Mouse (Mus musculus): Measurements from ENCODE around the gene Cpsf7. TPM values are rescaled to one million over a fixed set of nuclear protein-coding genes. Genes with fewer than 3 reads are reported as not detected.

The Cpsf7 gene
- total RNA-seq (2014; fragmentation: Nextera tagmentation) (98.2 and 112 TPM in 2 replicates), total RNA-seq (2017) (36.3 and 39.4 TPM in 2 replicates)

- peak; percentile 82 for ATAC-seq (replicated peaks; ENCODE audit: low FRiP score, low TSS enrichment, poor library complexity, severe bottlenecking)
Measured at GRCm38 (mm10) chr19:10525106-10525901, at the start of gene Cpsf7. TSS of gene Cpsf7 (plus strand) at chr19:10525266.

DNA sequence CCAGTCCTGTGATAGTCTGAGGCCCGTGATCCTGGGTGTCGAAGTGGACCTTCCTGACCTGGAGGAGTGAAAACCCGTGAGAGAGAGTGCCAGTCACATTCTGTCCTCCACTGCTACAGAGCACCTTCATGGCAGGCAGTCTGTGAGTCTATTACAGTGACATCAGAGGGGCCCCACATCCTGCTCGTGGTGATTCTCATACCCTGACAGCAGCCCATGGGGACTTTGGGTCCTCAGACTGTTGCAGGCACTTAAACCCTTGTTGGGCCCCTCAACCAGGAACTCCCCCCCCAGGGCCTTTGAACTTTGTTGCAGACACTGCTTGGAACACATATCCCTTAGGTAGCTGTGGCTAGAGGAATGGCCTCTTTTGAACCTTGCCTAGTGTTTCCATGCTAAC is 45.5 kb upstream of the Cpsf7 start:
- ATAC-seq (replicated peaks; ENCODE audit: low FRiP score, low TSS enrichment, poor library complexity, severe bottlenecking): no peak

DNA sequence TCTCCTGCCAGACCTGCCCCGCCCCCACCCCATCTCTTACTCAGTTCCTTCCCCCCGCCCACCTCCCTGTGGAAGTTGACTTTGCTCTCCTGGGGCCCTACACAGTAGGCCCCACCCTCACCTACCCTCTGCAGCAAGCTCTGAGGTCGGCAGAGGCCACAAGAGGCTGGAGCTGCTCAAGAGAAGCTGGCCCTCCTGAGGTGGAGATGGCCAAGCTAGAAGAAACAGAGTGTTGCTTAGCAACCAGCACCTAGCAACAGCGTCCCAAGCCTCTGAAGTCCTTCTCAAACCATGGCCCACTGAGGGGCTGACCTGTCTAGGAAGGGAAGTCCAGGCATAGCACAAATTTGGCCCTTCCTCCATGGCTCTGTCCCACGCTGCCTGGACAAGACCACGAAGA is 42.4 kb upstream of the Cpsf7 start, which contains the start of gene Ppp1r32:
Gene Ppp1r32, minus strand, starts transcription at position 226 of the 400 bp plus-strand sequence.
- no peak for ATAC-seq (replicated peaks; ENCODE audit: low FRiP score, low TSS enrichment, poor library complexity, severe bottlenecking)

DNA sequence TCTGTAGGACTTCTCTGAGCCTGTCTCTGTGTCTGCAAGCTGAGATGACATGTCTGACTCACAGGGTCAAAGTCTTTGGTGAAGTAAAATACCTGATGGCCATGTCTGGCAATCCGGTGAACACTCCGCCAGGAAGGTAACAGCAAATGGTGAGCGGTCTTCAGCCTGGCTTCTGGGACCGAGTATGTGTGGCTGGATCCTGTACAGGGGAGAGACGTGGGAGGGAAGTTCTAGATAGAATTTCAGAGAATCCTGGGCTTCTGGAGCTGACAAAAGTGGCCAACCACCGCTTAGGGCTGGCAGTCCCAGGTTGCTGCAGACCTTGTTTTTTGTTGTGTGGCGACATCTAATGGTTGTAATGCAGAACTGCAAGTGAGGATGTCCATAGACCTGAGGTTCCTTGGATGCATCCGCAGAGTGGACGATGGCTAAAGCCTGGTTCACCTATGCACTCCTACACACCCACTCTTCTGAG is 38.8 kb upstream of the Cpsf7 start:
- ATAC-seq (replicated peaks; ENCODE audit: low FRiP score, low TSS enrichment, poor library complexity, severe bottlenecking): peak; percentile 72

DNA sequence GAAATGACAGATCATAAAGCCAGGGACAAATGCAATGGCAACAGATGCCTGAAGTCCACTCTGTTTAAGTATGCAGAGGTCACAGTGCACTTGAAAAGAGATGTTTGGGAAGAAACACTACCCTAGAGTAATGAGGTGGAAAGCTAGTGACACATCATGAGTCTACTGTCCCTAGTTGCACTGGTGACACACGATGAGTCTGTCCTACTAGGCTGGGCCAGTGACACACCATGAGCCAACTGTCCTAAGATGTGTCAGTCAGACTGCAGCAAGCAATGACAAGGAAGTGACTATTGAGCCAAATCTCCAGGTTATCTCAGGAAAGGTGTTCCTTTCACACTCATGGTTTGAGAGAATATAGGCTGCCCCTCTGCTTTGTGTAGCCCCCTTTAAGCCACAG is 29.4 kb upstream of the Cpsf7 start:
- no peak for ATAC-seq (replicated peaks; ENCODE audit: low FRiP score, low TSS enrichment, poor library complexity, severe bottlenecking)

- ATAC-seq (replicated peaks; ENCODE audit: low FRiP score, low TSS enrichment, poor library complexity, severe bottlenecking): no peak
Measured at GRCm38 (mm10) chr19:10496976-10497375, 28.1 kb upstream of the Cpsf7 start.

DNA sequence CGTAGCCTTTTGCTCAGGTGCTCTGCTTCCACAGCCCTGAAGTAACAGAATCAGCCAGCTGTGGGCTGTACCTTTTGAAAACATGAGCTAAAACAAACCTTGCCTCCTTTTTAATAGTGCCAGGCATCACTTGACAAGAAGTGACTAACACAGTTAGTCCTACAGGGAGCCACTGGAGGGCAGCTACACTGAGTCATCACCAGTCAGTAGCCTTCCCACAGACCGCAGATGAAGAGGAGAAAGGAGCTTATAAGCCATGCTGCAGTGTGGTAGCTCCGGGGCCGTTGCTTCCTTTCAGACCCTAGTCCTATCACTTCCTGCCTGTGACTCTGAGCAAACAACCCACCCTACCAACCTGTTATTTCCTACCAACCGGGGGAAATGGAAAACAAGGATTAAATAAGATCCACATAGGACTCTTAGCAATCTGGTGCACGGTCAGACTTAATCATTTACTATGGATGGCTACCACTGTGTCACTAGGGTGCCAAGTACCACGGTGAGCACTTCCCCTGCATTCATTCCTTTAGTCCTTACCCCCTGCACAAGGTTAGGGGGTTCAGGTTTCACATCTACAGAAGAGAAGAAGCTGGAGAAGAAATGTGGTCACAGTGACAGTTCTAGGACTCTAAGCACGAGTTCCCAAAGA is 27.4 kb upstream of the Cpsf7 start:
- 0 out of 2 replicates have a peak, but pooled peaks have one; percentile 50 for ATAC-seq (replicated peaks; ENCODE audit: low FRiP score, low TSS enrichment, poor library complexity, severe bottlenecking)

DNA sequence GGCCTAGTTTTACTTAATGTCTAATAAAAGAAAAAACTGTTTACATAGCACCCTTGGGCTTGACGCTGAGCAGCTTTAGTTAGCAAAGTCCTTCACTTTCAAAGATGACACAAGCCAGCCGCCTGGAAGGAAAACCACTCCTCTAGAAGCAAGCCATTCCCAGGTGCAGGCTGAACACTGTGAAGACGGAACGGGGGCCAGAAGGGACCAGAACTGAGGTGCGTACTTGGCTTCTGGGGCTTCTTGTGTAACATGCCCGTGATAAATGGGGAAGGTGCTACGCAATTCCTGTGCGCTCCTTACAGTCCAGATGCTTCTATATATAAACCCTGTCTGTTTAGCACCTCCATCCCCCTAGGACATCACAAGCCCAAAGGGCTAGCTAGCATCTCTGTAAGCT is 24.5 kb upstream of the Cpsf7 start:
- no peak for ATAC-seq (replicated peaks; ENCODE audit: low FRiP score, low TSS enrichment, poor library complexity, severe bottlenecking)

DNA sequence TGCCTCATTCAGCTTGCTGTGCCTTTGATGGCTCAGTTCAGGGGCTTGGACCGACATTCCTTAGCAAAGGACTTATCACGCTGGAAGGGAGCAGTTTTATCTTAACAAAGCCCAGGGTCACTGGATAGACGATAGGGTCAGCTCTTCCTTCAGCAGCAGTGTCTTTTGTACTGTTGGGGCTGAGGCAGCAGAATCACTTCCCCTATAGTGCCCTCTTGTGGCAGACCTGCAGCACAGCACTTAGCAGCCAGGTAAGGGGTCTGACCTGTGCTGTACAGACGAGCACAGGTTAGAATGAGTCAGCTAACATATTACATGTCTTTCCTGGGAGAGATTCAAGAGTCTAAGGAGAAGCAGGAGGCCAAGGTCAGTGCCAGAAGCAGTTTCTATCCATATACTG is 22.5 kb upstream of the Cpsf7 start:
- peak; percentile 84 for ATAC-seq (replicated peaks; ENCODE audit: low FRiP score, low TSS enrichment, poor library complexity, severe bottlenecking)

GRCm38 (mm10) chr19:10510759-10511330 is 14.2 kb upstream of the Cpsf7 start:
- no peak for ATAC-seq (replicated peaks; ENCODE audit: low FRiP score, low TSS enrichment, poor library complexity, severe bottlenecking)

GRCm38 (mm10) chr19:10520355-10520754 is 4.7 kb upstream of the Cpsf7 start:
- no peak for ATAC-seq (replicated peaks; ENCODE audit: low FRiP score, low TSS enrichment, poor library complexity, severe bottlenecking)

DNA sequence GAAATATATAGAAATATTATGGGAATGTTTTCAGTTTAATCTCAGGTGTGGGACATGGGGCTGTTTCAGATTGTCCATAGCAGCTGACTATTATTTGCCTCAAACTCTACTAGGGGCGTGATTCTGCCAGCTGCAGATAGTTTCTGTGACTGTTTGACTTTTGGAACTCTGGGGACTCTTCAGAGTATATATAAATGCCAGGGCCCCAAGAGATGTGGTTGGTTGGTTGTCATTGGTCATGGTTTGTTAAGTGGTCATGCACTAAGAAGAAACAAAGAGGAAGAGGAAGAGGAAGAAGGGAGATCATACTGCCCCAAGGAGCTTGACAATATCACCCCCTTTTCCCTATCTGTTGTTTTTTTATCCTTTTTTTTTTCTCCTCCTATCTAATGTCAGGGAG is 3.1 kb upstream of the Cpsf7 start:
- ATAC-seq (replicated peaks; ENCODE audit: low FRiP score, low TSS enrichment, poor library complexity, severe bottlenecking): no peak

DNA sequence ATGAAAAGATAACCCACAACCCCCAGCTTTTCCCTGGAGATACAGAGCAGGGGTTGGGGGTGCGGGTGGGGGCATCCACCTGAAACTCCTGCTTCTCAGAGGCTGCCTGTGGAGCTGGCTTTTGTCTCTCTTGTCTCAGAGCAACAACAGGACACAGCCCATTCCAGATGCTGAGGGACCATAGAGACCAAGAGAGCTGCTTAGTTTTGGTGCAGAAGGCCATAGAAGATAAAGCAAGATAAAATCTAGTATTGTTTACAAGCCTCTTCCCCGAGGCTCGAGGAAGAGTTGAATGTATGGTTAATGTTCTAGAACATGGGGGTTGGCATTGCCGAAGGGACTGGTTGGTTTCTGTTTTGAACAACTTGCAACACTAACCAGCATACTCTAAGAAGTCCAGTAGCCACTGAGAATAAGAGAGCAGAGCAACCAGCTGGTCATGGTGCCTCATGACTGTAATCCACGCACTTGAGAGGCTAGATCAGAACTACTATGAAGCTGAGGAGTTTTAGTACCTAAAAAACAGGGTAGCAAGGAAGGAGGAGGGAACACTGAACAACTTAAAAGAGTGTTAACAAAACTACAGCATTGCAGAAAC is 1.5 kb upstream of the Cpsf7 start:
- peak; percentile 41 for ATAC-seq (replicated peaks; ENCODE audit: low FRiP score, low TSS enrichment, poor library complexity, severe bottlenecking)

DNA sequence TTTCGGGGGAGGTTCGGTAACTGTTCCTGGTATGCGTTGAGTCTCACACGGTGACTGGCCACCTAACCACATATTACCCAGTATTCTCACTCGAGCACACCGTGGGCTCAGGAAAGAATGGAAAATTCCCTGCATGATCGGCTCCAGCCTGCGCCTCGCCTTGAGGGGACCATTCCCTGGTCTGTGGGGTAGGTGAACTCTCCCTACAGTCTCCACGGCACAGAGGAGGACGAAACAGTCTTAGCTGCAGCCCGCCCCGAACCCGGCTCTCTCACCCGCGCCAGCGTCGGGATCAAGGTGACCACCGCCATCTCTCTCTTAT is 321 bp upstream of the Cpsf7 start:
- ATAC-seq (replicated peaks; ENCODE audit: low FRiP score, low TSS enrichment, poor library complexity, severe bottlenecking): no peak

DNA sequence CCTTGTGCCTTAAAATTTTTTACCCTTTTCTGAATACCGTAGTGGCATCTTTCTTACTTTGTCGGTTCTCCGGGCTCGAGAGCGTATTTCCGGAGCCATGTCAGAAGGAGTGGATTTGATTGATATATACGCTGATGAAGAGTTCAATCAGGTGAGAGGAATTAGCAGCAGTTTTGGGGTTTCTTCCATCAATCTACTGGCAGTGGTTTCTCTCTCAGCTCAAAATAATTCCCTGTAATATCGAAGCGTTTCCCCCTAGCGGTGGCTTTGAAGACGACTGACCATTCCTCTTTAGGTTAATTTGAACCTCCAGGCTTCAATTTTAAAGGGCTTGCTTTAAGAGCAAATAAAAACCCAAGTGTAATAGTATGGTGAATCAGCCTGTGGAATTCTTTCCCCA is 844 bp downstream of the Cpsf7 start, which contains the start of gene Sdhaf2:
Gene Sdhaf2, minus strand, starts transcription at position 233 of the 400 bp plus-strand sequence.
- ATAC-seq (replicated peaks; ENCODE audit: low FRiP score, low TSS enrichment, poor library complexity, severe bottlenecking): 0 out of 2 replicates have a peak, but pooled peaks have one; percentile 29

- ATAC-seq (replicated peaks; ENCODE audit: low FRiP score, low TSS enrichment, poor library complexity, severe bottlenecking): no peak
Measured at GRCm38 (mm10) chr19:10530082-10530481, 5.0 kb downstream of the Cpsf7 start.

- peak; percentile 59 for ATAC-seq (replicated peaks; ENCODE audit: low FRiP score, low TSS enrichment, poor library complexity, severe bottlenecking)
Measured at GRCm38 (mm10) chr19:10539454-10539853, 14.4 kb downstream of the Cpsf7 start.

DNA sequence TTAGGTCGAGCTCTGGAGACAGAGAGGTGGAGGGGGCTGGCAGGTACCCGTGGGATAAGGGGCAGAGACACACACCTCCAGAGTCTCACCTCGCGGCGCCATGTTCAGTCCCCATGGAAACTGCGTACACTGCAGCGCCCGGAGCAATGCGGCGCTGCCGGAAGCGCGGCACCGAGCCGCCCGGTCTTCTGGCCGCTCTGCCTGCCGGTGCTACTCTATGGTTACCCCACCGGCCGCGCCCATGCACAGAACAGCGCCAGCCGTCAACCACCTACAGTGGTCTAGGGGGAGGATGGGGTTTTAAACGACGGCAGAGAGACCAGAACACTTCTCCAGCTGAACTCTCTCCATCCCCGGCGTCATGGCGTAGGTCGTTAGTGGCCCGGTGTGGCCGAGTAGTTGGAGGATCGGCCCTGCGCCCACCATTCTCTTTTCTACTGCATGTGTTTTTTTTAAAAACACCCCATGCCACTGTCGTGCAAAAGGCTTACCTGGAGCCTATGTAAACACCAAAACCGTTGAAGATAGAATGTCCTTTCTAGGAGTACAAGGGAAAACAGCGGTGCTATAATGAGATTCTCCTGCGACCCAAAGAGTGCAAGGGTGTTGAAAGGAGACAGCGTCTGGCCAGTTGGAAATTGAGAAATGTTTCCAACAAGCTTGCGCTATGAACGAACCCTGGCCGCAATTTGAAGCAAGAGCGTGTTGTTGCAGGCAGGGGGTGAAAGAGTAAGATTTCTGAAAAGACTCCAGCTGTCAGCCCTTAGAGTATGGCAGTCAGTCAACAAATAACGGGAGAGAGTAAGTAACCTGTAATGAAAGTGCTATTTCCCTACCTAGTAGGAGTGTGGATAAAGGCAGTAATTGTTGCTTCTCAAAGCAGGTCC is 30.8 kb downstream of the Cpsf7 start, which contains the start of gene Tmem216:
Gene Tmem216, minus strand, starts transcription at position 615 of the 887 bp plus-strand sequence.
- peak; percentile 98 for ATAC-seq (replicated peaks; ENCODE audit: low FRiP score, low TSS enrichment, poor library complexity, severe bottlenecking)

DNA sequence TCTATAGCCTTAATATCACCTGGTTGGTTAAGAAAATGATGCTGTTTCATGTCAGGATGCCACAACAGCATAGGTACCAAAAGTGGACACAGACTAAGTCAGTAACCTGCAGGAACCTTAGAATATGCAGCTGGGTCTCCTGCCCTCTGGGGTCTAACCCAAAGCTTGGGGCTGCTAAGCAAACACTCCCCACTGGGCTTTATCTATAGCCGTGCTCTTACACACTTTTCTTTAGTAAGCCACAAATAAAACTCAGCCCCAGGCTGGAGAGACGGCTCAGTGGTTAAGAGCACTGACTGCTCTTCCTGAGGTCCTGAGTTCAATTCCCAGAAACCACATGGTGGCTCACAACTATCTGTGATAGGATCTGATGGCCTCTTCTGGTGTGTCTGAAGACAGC is 31.9 kb downstream of the Cpsf7 start:
- no peak for ATAC-seq (replicated peaks; ENCODE audit: low FRiP score, low TSS enrichment, poor library complexity, severe bottlenecking)
